Mouse (Mus musculus): ENCODE data around the gene Cacng2.

DNA sequence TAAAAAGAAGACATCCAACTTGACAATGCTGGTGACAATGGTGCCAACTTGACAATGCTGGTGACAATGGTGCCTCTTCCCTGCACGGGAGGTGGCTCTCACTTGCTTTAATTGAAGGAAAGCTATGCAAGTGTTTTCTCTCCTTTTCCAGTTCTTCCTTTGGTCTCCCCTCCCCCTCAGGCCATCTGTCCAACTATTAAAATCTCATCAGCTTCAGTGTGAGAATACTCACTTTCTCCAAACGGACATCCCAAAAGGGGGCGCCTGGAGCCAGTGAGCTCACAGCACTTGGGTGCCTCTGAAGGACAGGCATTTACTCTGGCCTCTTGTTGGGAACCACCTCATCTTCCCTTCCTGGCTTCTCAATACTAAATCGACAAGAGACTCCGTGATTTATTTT is 20.3 kb downstream of the Cacng2 start:
- TF ChIP-seq POLR2A (IDR thresholded peaks at IDR 0.05; ENCODE audit: insufficient read depth, low read depth, low read length) (no peak), CTCF (IDR thresholded peaks at IDR 0.05) (no peak), EP300 (IDR thresholded peaks at IDR 0.05; ENCODE audit: insufficient read depth, low read depth, low read length) (no peak)

All from heart, adult 2 months (tissue).